Mouse (Mus musculus): Measurements from ENCODE around the gene Prnp. TPM values are rescaled to one million over a fixed set of nuclear protein-coding genes. Genes with fewer than 3 reads are reported as not detected.

Gene Prnp
- polyA plus RNA-seq, 1 experiment from 2014 or later = 46.2 TPM

GRCm38 (mm10) chr2:131948156-131948555 lies 38.4 kb downstream of the Prnp start:
- no peak for DNase-seq (ENCODE audit: low spot score)

DNA sequence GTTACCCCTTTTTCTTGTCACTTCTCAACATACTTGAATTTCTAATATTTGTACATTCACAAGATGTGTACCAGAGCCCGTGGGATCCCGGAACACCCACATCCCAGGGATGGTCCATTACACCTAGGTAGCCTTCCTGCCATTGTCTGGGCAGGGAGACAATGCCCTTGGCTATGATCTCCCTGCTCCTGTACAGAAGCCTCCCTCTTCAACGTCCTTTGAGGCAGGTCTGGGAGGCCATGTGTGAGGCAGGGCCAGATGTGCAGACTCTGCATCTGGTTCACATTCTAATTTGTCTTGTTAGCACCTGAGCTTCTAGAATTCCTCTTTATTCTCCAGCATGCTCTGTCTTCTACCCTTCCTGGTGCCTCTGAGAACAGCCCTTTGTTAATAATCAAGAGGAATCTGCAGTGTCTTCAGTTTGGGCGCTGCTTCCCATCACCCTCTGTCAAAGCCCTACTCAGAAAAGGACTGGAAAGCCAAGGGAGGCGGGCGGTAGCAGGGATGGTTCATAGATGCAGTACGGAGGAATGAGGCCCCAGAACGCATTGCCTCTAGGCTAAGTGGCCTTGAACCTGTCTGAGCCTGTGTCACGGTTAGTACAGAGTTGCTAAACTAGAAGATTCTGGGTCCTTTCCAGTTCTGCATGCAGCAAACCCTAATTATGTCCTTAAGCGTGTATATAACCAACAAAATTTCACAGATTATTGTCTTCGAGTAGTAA lies 39.4 kb downstream of the Prnp start:
- no peak for DNase-seq (ENCODE audit: low spot score)

DNA sequence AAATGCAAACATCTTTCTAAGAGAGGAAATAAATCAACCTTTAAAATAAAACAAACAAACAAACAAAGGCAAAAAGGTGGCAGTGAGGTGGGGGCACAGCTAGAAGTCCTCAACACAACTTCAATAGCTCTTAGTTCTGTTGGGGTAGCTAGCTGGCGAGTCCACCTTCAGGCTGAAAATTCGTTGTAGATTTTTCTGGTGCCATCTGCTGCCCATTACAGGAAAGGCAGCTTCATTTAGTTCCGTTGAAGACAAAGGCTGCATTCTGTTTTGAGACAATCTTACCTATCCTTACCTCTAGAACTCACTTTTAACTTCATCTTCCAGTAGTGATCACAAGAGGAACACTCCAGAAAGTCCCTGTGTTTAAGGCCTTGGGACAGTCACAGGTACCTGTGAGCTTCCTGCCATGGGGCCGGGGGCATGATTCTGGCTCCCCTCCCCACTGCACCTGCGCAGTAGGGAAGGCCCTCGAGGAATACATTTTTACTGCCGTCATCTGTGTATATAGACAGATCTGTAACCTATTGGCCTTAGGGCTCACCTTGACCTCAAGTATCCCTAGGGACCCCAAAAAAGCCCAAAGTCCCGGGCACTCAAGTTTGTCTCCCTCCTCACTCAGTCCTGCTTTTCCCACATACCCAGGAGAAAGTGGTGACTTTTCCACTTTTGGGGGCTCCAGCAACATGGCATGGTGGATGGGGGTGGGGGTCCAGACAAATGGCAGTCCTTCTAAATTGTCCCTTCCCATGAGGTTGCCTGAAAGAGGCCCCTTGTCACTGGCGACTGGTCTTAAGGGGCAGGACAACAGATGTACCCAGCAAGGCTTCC lies 40.3 kb downstream of the Prnp start:
- peak; percentile 52 for DNase-seq (ENCODE audit: low spot score)

DNA sequence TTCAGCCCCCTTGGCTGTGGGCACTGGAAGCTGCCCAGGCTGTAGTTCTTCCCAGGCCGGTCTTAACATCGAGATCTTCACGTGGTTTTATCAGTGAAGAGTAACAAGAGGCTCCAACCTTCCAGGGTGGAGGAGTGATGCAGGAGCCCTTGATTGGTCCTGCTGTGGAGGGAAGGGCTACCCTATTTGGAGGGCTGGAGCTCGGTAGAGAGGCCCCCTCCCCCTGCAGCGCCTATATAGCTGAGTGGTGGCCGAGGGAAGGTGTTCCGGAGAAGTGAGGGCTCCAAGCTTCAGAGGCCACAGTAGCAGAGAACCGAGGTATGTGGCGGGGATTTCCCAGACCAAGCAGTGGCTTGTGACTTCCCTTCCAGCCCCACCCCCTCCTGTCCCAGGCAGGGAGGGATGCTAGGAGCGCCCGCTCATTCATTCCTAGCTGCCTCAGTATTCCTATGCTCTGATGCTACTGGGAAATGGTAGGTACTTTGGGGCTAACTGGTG lies 40.9 kb downstream of the Prnp start, which contains the start of gene Prnd:
TSS of gene Prnd (plus strand) at position 264 of the 498 bp plus-strand sequence.
- DNase-seq (ENCODE audit: low spot score) = no peak

DNA sequence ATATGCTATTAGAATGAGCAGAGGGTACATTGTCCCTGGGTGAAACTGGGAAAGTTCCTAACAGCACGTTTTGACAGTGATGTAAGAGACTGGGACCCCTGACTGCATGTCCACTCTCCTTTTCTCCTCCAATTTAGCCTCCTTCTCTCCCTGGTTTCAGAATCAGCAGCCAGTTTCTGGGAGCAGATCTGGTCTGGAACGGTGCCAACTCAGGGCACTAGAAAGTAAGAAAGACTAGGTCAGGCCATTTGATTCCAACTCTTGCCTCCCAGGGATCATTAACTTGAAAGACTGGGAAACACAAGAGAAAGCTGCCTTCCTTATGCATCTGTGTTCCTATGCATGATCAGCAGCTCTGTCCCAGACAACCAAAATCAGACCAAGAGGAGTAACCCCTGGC lies 42.7 kb downstream of the Prnp start:
- DNase-seq (ENCODE audit: low spot score) = no peak

- DNase-seq (ENCODE audit: low spot score) = no peak
These were observed 43.3 kb downstream of the Prnp start for GRCm38 (mm10) chr2:131952961-131953538.

- DNase-seq (ENCODE audit: low spot score) = no peak
These were observed 44.0 kb downstream of the Prnp start for GRCm38 (mm10) chr2:131953711-131954110.

DNA sequence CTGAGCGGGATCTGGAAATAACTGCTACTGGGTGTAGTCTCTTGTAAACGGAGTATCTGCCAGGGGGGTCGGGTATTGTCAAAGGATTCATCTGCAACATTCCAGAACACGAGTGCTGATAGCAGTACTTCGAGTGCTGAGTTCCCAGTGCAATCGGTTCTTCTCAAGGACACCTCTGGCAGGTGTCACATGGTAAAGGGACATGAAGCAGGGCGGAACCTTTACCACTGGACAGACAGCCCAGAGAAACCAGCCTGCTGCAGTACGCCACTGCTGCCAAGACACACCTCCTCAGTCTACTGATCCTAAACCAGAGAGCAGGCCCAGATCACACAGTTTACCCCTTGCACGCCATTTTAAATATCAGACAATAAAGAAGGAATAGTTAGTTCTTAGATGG lies 45.1 kb downstream of the Prnp start:
- DNase-seq (ENCODE audit: low spot score) = no peak

GRCm38 (mm10) chr2:131955264-131955663 lies 45.5 kb downstream of the Prnp start:
- peak; percentile 37 for DNase-seq (ENCODE audit: low spot score)

DNA sequence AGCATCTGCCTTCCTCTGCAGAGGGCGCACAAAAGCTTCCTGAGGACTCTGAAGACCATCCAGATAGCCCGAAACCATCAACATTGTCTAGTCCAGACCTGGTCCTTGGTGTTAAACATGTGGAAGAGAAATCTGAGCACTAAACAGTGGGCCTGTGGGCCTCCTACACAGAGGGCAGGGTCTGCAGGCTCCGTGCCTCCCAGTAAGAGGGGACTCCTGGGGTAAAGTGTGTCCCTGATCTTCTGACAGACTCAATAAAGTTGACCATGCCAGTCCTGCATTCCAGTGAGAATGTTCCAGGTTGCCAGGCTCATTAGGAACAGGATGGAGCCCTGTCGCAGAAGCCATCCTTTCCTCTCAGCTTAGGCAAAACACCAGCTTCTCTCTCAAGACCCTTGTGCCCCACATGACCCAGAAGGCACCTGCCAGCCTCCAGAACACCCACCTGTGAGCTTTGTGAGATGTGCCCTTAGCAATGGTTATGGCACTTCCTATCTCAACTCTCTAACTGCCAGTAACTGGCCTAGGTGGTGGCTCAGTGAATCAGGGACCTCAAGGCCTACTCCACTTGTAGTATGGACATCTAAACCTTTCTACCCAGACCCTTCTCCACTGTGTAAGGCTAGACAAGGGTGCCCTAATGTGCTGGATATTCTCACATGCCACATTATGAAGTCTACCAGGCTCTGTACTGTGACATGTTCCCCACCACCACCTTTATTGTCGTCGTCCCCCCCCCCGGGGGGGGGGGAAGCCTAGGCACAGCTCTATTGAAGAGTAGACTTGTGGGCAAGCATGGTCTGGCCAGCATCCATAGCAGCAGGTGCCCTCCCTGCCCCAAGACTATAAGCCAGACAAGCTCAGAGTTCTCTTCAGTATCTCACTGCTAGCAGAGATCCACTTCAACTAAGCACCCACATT lies 46.9 kb downstream of the Prnp start:
- no peak for DNase-seq (ENCODE audit: low spot score)

DNA sequence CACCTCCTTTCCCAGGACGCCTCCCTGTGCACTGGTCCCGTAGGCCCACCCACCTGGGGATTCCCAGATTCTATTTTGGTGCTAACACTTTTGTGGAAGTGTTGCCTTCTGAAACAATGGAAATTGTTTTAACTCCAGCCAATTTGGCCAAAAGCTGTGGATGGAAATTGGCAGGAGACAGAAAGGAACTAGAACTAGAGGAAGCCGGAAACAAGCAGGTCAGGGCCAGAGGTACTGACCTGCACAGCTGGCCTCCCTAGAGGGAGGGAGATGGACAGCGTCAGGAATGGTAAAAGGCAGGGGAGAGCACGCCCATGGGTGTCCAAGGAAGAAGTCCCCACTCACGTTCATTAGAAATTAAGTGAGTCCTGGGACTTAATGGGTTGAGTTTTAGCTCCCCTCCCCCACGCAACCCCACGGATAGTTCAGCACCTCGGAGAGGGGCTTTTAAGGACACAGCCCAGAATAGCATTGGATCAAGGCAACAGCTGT lies 48.0 kb downstream of the Prnp start:
- no peak for DNase-seq (ENCODE audit: low spot score)

- no peak for DNase-seq (ENCODE audit: low spot score)
These were observed 51.9 kb downstream of the Prnp start for GRCm38 (mm10) chr2:131961671-131962070.

DNA sequence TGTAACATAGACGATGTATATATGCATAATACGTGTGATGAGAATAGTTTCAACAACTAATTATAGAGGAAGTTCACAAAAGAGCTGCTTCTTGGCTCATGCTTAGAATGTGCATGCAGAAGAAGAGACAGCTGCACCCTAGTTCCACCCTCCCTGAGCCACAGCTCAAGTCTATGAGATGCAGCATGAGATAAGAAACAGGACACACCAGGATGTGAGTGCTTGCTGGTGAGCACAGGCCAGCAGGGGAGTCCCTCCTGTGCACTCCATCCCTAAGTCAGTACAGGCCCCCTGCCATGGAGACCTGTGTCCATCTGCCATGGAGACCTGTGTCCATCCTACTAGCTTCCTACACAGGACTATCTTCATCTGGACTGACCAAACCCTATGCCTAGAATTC lies 60.9 kb downstream of the Prnp start:
- peak; percentile 24 for DNase-seq (ENCODE audit: low spot score)

- no peak for DNase-seq (ENCODE audit: low spot score)
These were observed 61.4 kb downstream of the Prnp start for GRCm38 (mm10) chr2:131971098-131971497.

DNA sequence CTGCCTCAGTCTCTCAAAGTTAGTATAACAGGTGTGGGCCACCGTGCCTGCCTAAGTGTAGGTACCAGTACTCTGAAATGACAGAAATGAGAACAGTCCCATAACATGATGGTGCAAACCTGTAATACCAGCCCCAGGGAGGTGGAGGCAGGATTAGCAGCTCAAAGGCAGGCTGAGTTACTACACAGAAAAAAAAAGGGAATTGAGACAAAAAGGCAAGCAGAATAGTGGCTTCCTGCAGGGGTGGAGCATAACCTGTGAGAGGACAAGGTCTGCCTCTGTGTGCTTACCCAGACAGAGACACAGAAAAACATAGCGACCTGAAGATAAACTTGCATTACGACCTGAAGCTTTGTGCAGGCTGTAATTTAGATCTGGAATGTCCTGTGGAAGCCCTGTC lies 66.9 kb downstream of the Prnp start:
- no peak for DNase-seq (ENCODE audit: low spot score)

DNA sequence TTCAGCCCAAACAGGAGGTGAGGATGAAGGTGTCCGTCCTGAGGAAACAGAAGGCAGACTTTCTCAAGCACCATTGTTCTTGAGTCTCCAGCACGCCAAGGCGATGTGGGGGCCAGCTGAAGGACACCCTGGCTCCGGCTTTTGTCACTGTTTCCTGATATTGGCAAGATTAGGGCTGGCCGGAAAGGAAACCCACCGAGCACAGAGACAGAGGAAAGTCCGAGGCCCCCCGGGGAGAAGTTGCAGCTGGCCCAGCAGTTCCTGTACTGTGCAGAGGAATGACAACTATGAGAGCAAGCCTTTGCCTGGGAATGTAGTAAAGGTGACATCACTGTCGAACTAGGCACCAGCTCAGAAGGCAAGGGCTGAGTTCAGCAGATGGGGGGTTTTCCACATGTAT lies 71.1 kb downstream of the Prnp start:
- DNase-seq (ENCODE audit: low spot score) = no peak

- DNase-seq (ENCODE audit: low spot score) = peak; percentile 79
These were observed 72.9 kb downstream of the Prnp start for GRCm38 (mm10) chr2:131982546-131983196.

DNA sequence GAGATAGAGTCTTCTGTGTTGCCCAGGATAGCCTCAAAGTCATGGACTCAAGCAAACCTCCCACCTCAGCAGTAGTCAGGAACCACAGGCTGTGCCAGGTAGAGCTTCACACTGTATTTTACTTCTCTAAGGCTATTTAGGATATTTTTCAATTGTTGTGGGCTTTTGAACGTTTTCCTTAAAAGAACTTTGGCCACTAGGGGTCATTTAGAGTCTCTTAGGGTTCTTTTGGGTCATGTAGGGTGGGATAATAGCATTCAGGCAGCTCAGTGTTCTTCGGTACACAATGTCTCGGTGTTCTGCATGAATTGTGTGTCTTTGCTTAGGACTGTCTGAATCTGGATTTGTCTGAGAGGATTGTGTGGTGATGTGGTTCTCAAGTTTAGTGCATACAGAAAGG lies 78.2 kb downstream of the Prnp start:
- peak; percentile 7 for DNase-seq (ENCODE audit: low spot score)

Data from thymus, postnatal 0 days (tissue).